Comparison of ENCODE assay signal across 29 mouse cellular contexts in the genomic region with DNA sequence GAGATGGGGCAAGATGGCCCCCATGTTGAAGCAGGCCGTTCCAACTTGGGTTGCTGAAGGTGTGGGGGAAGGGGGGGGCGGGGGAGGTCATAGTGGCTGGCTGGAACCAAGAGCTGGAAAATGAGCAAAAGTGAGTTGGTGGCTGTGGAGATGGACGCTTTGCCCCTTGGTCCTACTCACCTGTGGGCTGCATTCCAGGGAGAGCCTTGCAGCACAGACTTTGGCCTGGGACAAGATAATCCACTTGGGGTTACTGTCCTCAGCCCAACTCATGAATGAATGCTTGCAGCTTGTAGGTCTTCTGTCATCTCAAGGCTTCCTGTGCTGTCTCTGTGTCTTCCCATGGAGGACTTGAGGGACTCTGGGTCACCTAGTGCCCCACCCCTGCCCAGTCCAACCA. TPM values are rescaled to one million over a fixed set of nuclear protein-coding genes. Genes with fewer than 3 reads are reported as not detected.
DNase-seq lines count a peak whose midpoint lies in the region; ATAC-seq and TF ChIP-seq lines count a peak whose summit lies in the region.
"Had no signal": no experiment of that assay in that cellular context is flagged by ENCODE, and none has a peak within 500 bp of the region (broad histone marks: within the 10 kb centered on the region; RNA-seq: fewer than 3 reads in every experiment).

No protein-coding gene starts in this region.

- H3K4me3 ChIP-seq in heart, embryonic 14.5 days (ENCODE audit: control insufficient read depth in 1 of 2, insufficient read depth in 1 of 2, low read depth in 1 of 2, low read length in 2 of 2): no peak overlapping the region
- H3K4me3 ChIP-seq in lung, embryonic 15.5 days: no peak overlapping the region
- no peak overlapping the region for H3K4me3 ChIP-seq in stomach, postnatal 0 days (ENCODE audit: low read depth, low read length)
- H3K4me3 ChIP-seq: embryonic facial prominence, embryonic 15.5 days; gastrocnemius, adult 2 months; hindbrain, embryonic 10.5 days; intestine, embryonic 15.5 days; liver, embryonic 13.5 days; neural tube, embryonic 15.5 days had no signal

- H3K27ac ChIP-seq in heart, embryonic 14.5 days (replicated peaks in 1 of 2; ENCODE audit: control insufficient read depth in 1 of 2, insufficient read depth in 1 of 2, low read depth in 2 of 2, low read length in 2 of 2): peak overlapping the region; percentile 31 to 37; a peak in 3 of 4 replicates
- H3K27ac ChIP-seq in lung, embryonic 15.5 days: peak overlapping the region; percentile 9; the same call in 1 of the 2 replicates
- peak overlapping the region; percentile 19; the same call in 1 of the 2 replicates for H3K27ac ChIP-seq in stomach, postnatal 0 days (replicated peaks)
- H3K27ac ChIP-seq: embryonic facial prominence, embryonic 15.5 days; gastrocnemius, adult 2 months; hindbrain, embryonic 10.5 days; liver, embryonic 13.5 days; macrophage; neural tube, embryonic 15.5 days had no signal

- WGBS in heart, embryonic 14.5 days: 74% methylated on average over 3 of the region's 3 CpGs
- 86% methylated on average over 3 of the region's 3 CpGs for WGBS in lung, embryonic 15.5 days
- 91% methylated on average over 3 of the region's 3 CpGs for WGBS in stomach, postnatal 0 days

- H3K4me2 ChIP-seq in heart, embryonic 14.5 days (ENCODE audit: low read length): no peak overlapping the region
- H3K4me2 ChIP-seq in lung, embryonic 15.5 days: no peak overlapping the region
- H3K4me2 ChIP-seq in stomach, postnatal 0 days (replicated peaks; ENCODE audit: low read depth): no peak overlapping the region
- H3K4me2 ChIP-seq: embryonic facial prominence, embryonic 15.5 days; intestine, embryonic 15.5 days; liver, embryonic 13.5 days; midbrain, embryonic 11.5 days; neural tube, embryonic 15.5 days had no signal

- H3K4me1 ChIP-seq in heart, embryonic 14.5 days (ENCODE audit: control insufficient read depth in 2 of 2, insufficient read depth in 2 of 2, low read length in 2 of 2): peaks cover 37 to 53% of the 10 kb centered on the region in 2 experiments
- peaks cover 70% of the 10 kb centered on the region for H3K4me1 ChIP-seq in lung, embryonic 15.5 days
- peaks cover 6% of the 10 kb centered on the region for H3K4me1 ChIP-seq in stomach, postnatal 0 days (replicated peaks; ENCODE audit: control insufficient read depth, insufficient read depth)

- peaks cover 40% of the 10 kb centered on the region for H3K36me3 ChIP-seq in heart, embryonic 14.5 days (ENCODE audit: control insufficient read depth, insufficient read depth, low read length)
- H3K36me3 ChIP-seq in lung, embryonic 15.5 days: peaks cover 46% of the 10 kb centered on the region
- peaks cover 19% of the 10 kb centered on the region for H3K36me3 ChIP-seq in stomach, postnatal 0 days (ENCODE audit: control insufficient read depth, insufficient read depth, low read length)
- H3K36me3 ChIP-seq: neural tube, embryonic 15.5 days had no signal

- H3K27me3 ChIP-seq in heart, embryonic 14.5 days (ENCODE audit: control insufficient read depth, insufficient read depth, low read length): no peaks in the 10 kb centered on the region
- H3K27me3 ChIP-seq in lung, embryonic 15.5 days: no peaks in the 10 kb centered on the region
- no peaks in the 10 kb centered on the region for H3K27me3 ChIP-seq in stomach, postnatal 0 days (ENCODE audit: control insufficient read depth, insufficient read depth, low read length)
- H3K27me3 ChIP-seq: embryonic facial prominence, embryonic 15.5 days; intestine, embryonic 15.5 days; liver, embryonic 13.5 days; neural tube, embryonic 15.5 days had no signal

- no peaks in the 10 kb centered on the region for H3K9me3 ChIP-seq in heart, embryonic 14.5 days (ENCODE audit: control insufficient read depth, low read length)
- H3K9me3 ChIP-seq in lung, embryonic 15.5 days: no peaks in the 10 kb centered on the region
- H3K9me3 ChIP-seq in stomach, postnatal 0 days (ENCODE audit: control insufficient read depth, low read length): no peaks in the 10 kb centered on the region
- H3K9me3 ChIP-seq: embryonic facial prominence, embryonic 15.5 days; hindbrain, embryonic 10.5 days; intestine, embryonic 15.5 days; liver, embryonic 13.5 days; neural tube, embryonic 15.5 days had no signal

- TF ChIP-seq EP300 in stomach, postnatal 0 days (optimal IDR thresholded peaks at IDR 0.05): no peak

- no peak for DNase-seq in heart, postnatal 14 days
- peak; percentile 44 to 49 for DNase-seq in kidney, adult 8-10 months
- no peak for DNase-seq in kidney, postnatal 10 days
- DNase-seq in lung, postnatal 14 days: no peak
- no peak for DNase-seq in stomach, postnatal 0 days (ENCODE audit: low spot score)
- no peak for DNase-seq in adrenal gland, postnatal 14 days
- DNase-seq: adrenal gland, postnatal 10 days; cerebellum, adult 8-10 months; cerebellum, postnatal 36 days; embryo, embryonic 11 days; liver, embryonic 13.5 days; lung, adult 2 months; right cerebral cortex, adult 18-20 months; right cerebral cortex, postnatal 4 days; thymus, postnatal 25 days had no signal

- H3K9ac ChIP-seq in heart, embryonic 14.5 days (ENCODE audit: low read length): no peak overlapping the region
- no peak overlapping the region for H3K9ac ChIP-seq in lung, embryonic 15.5 days
- no peak overlapping the region for H3K9ac ChIP-seq in stomach, postnatal 0 days (ENCODE audit: low read length)
- H3K9ac ChIP-seq: embryonic facial prominence, embryonic 15.5 days; intestine, embryonic 15.5 days; liver, embryonic 13.5 days; neural tube, embryonic 15.5 days had no signal

- no peak for TF ChIP-seq CTCF in stomach, postnatal 0 days (IDR thresholded peaks at IDR 0.05; ENCODE audit: low read depth)

- ATAC-seq in heart, embryonic 14.5 days (ENCODE audit: insufficient number of reproducible peaks, insufficient read depth, low FRiP score, low read depth): 0 out of 2 replicates have a peak, but pooled peaks have one; percentile 5
- no peak for ATAC-seq in lung, embryonic 15.5 days (ENCODE audit: borderline replicate concordance, extremely low read depth, low FRiP score, low TSS enrichment)
- no peak for ATAC-seq in stomach, postnatal 0 days (ENCODE audit: low FRiP score, low TSS enrichment)
- ATAC-seq: forebrain, embryonic 14.5 days; hindbrain, embryonic 16.5 days; intestine, embryonic 15.5 days had no signal

- intact Hi-C loops in heart, postnatal 14 days (cut with DNase I): no loop called here

RNA-seq across cellular contexts. Expression of gene Tagln2, which starts 7.9 kb away (rescaled TPM):
- 187 and 196 TPM in 2 replicates for polyA plus RNA-seq in heart, embryonic 14.5 days (2014; fragmentation: Nextera tagmentation; extraction: Ambion mirVana)
- 100 to 1,000 TPM; 110 to 117 TPM for total RNA-seq in heart, postnatal 14 days (2021)
- 541 and 580 TPM in 2 replicates for polyA plus RNA-seq in lung, embryonic 15.5 days (2015; fragmentation: Nextera tagmentation; extraction: Ambion mirVana)
- 564 and 594 TPM in 2 replicates for polyA plus RNA-seq in stomach, postnatal 0 days (2015; fragmentation: Nextera tagmentation; extraction: Ambion mirVana)
- 105 and 120 TPM in 2 replicates for total RNA-seq in adrenal gland, postnatal 14 days (2021)

RNA-seq across cellular contexts. Expression of gene Cfap45, which starts 12.9 kb away (rescaled TPM):
- polyA plus RNA-seq in heart, embryonic 14.5 days (2014; fragmentation: Nextera tagmentation; extraction: Ambion mirVana): 2.0 and 2.6 TPM in 2 replicates
- 1 to 10 TPM in 1 of 2 experiments, under 1 TPM in 1; 0.63 to 2.0 TPM for total RNA-seq in heart, postnatal 14 days (2021)
- 8.1 and 10.7 TPM in 2 replicates for polyA plus RNA-seq in lung, embryonic 15.5 days (2015; fragmentation: Nextera tagmentation; extraction: Ambion mirVana)
- polyA plus RNA-seq in stomach, postnatal 0 days (2015; fragmentation: Nextera tagmentation; extraction: Ambion mirVana): 4.6 and 5.4 TPM in 2 replicates
- total RNA-seq in adrenal gland, postnatal 14 days (2021): 0.22 and 1.0 TPM in 2 replicates
- total RNA-seq: gastrocnemius, adult 2 months had no signal

RNA-seq across cellular contexts. Expression of gene Igsf9, which starts 26.1 kb away (rescaled TPM):
- polyA plus RNA-seq in heart, embryonic 14.5 days (2014; fragmentation: Nextera tagmentation; extraction: Ambion mirVana): 2.0 and 5.0 TPM in 2 replicates
- under 1 TPM; 0.49 to 0.76 TPM for total RNA-seq in heart, postnatal 14 days (2021)
- polyA plus RNA-seq in lung, embryonic 15.5 days (2015; fragmentation: Nextera tagmentation; extraction: Ambion mirVana): 21.7 and 22.5 TPM in 2 replicates
- polyA plus RNA-seq in stomach, postnatal 0 days (2015; fragmentation: Nextera tagmentation; extraction: Ambion mirVana): 16.7 and 19.9 TPM in 2 replicates
- 2.4 and 2.8 TPM in 2 replicates for total RNA-seq in adrenal gland, postnatal 14 days (2021)

RNA-seq across cellular contexts. Expression of gene Slamf9, which starts 32.5 kb away (rescaled TPM):
- 1.5 and 1.6 TPM in 2 replicates for polyA plus RNA-seq in heart, embryonic 14.5 days (2014; fragmentation: Nextera tagmentation; extraction: Ambion mirVana)
- 1 to 10 TPM in 1 of 2 experiments, under 1 TPM in 1; 0.98 to 1.1 TPM for total RNA-seq in heart, postnatal 14 days (2021)
- polyA plus RNA-seq in lung, embryonic 15.5 days (2015; fragmentation: Nextera tagmentation; extraction: Ambion mirVana): 0.31 and 0.51 TPM in 2 replicates
- polyA plus RNA-seq in stomach, postnatal 0 days (2015; fragmentation: Nextera tagmentation; extraction: Ambion mirVana): 1.8 TPM in 2 replicates
- total RNA-seq in adrenal gland, postnatal 14 days (2021): 1.2 and 1.6 TPM in 2 replicates
- total RNA-seq: layer of hippocampus, postnatal 25 days had no signal
- polyA plus RNA-seq: hindbrain, embryonic 10.5 days had no signal

RNA-seq across cellular contexts. Expression of gene Vsig8, which starts 48.0 kb away (rescaled TPM):
- polyA plus RNA-seq in heart, embryonic 14.5 days (2014; fragmentation: Nextera tagmentation; extraction: Ambion mirVana): 0.22 and 0.23 TPM in 2 replicates
- under 1 TPM in 1 of 2 experiments, not detected in 1; 0.15 TPM for total RNA-seq in heart, postnatal 14 days (2021)
- 0.24 and 0.47 TPM in 2 replicates for polyA plus RNA-seq in lung, embryonic 15.5 days (2015; fragmentation: Nextera tagmentation; extraction: Ambion mirVana)
- polyA plus RNA-seq in stomach, postnatal 0 days (2015; fragmentation: Nextera tagmentation; extraction: Ambion mirVana): 19.2 and 22.7 TPM in 2 replicates
- total RNA-seq in adrenal gland, postnatal 14 days (2021): 0.41 TPM in 1 of 2 replicates, not detected in the other
- total RNA-seq: gastrocnemius, adult 2 months; gastrocnemius, postnatal 4 days had no signal
- polyA plus RNA-seq: hindbrain, embryonic 10.5 days; limb, embryonic 11.5 days; liver, embryonic 13.5 days had no signal

Comparison
In these comparisons a context has a peak if more than half of its experiments do, and no peak if none do; other contexts are left out.
1. DNase-seq: peak in kidney, adult 8-10 months (2 of 2); none in heart, postnatal 14 days (0 of 2), kidney, postnatal 10 days (single experiment), lung, postnatal 14 days (single experiment), stomach, postnatal 0 days (single experiment) and adrenal gland, postnatal 14 days (single experiment).
2. Peak in every context shown above with its lines, with median percentiles within 50 percentile points of each other: H3K27ac ChIP-seq.